Mouse (Mus musculus) limb, embryonic 15.5 days (tissue): Measurements from ENCODE around the gene Card19. TPM values are rescaled to one million over a fixed set of nuclear protein-coding genes. Genes with fewer than 3 reads are reported as not detected.

Experiments used
- ATAC-seq: fragments of 200-750 bp; cut with Nextera tagmentation; 2 replicates; pipeline ENCODE4 v1.8.0; 2017; ENCODE audit warnings: low read depth, moderate TSS enrichment; ENCODE audit not compliant: insufficient number of reproducible peaks, low FRiP score, low TSS enrichment
- H3K27ac ChIP-seq: fragments of 300-500 bp; sonication (generic); 2 replicates; pipeline ENCODE4 v1.5.1; 2015; ENCODE audit warnings: moderate library complexity, mild to moderate bottlenecking, inconsistent platforms
- H3K27me3 ChIP-seq: fragments of 300-500 bp; sonication (generic); 2 replicates; pipeline ENCODE4 v1.6.1; 2015; ENCODE audit warnings: inconsistent platforms
- H3K36me3 ChIP-seq: fragments of 300-500 bp; sonication (generic); 2 replicates; pipeline ENCODE4 v1.6.1; 2015; ENCODE audit warnings: inconsistent platforms
- H3K4me1 ChIP-seq: fragments of 300-500 bp; sonication (generic); 2 replicates; pipeline ENCODE4 v1.6.1; 2015; ENCODE audit warnings: inconsistent platforms
- H3K4me2 ChIP-seq: fragments of 300-500 bp; sonication (generic); 2 replicates; pipeline ENCODE4 v1.6.1; 2015; ENCODE audit warnings: mild to moderate bottlenecking, inconsistent platforms
- H3K4me3 ChIP-seq: fragments of 300-500 bp; sonication (generic); 2 replicates; pipeline ENCODE4 v1.5.1; 2015; ENCODE audit warnings: mild to moderate bottlenecking, inconsistent platforms
- H3K9ac ChIP-seq: fragments of 300-500 bp; sonication (generic); 2 replicates; pipeline ENCODE4 v1.6.1; 2015; ENCODE audit warnings: inconsistent platforms
- H3K9me3 ChIP-seq: fragments of 300-500 bp; sonication (generic); 2 replicates; pipeline ENCODE4 v1.6.1; 2016; ENCODE audit warnings: inconsistent platforms
- WGBS: fragments of 180-500 bp; shearing (Covaris S2); methylation state at CpG from one replicate; pipeline ENCODE4 v1.1.7; 2015; 5-methylcytosine and 5-hydroxymethylcytosine counted together
- polyA plus RNA-seq: library from polyadenylated mRNA; unstranded; fragments of >200 nt; fragmentation: Nextera tagmentation; extraction: Ambion mirVana; gene quantifications from 2 replicates; pipeline ENCODE4 v1.2.1, GENCODE M21; 2015

The Card19 gene
- polyA plus RNA-seq, 1 experiment from 2014 or later: 64.6 TPM

GRCm38 (mm10) chr13:49224314-49224713 lies 8.5 kb upstream of the Card19 start:
- Histone ChIP-seq H3K36me3 (no peaks in the 10 kb centered on the region), H3K27ac (no peak overlapping the region), H3K4me2 (peak overlapping the region; percentile 19; the same call in 1 of the 2 replicates), H3K4me1 (peaks cover 2% of the 10 kb centered on the region; the same call in 1 of the 2 replicates), H3K27me3 (0 out of 2 replicates have a peak, but pooled peaks cover 3% of the 10 kb centered on the region), H3K9me3 (no peaks in the 10 kb centered on the region), H3K4me3 (no peak overlapping the region), H3K9ac (no peak overlapping the region)
- WGBS: 10% methylated on average over 10 of the region's 10 CpGs
- no peak for ATAC-seq

- H3K27me3 ChIP-seq: 0 out of 2 replicates have a peak, but pooled peaks cover under 1% of the 10 kb centered on the region
- no peaks in the 10 kb centered on the region for H3K36me3 ChIP-seq
- H3K4me1 ChIP-seq: peaks cover 12% of the 10 kb centered on the region
- H3K27ac ChIP-seq: no peak overlapping the region
- H3K4me2 ChIP-seq: no peak overlapping the region
- H3K9ac ChIP-seq: no peak overlapping the region
- no peaks in the 10 kb centered on the region for H3K9me3 ChIP-seq
- H3K4me3 ChIP-seq: no peak overlapping the region
- no peak for ATAC-seq
- WGBS: 19% methylated on average over 5 of the region's 5 CpGs
Observed at GRCm38 (mm10) chr13:49220912-49221311, 5.1 kb upstream of the Card19 start.

GRCm38 (mm10) chr13:49219367-49219766 lies 3.5 kb upstream of the Card19 start:
- ATAC-seq: no peak
- Histone ChIP-seq H3K9ac (no peak overlapping the region), H3K27me3 (no peaks in the 10 kb centered on the region), H3K9me3 (no peaks in the 10 kb centered on the region), H3K36me3 (no peaks in the 10 kb centered on the region), H3K27ac (no peak overlapping the region), H3K4me2 (no peak overlapping the region), H3K4me1 (peaks cover 22% of the 10 kb centered on the region), H3K4me3 (no peak overlapping the region)
- WGBS: 80% methylated on average over 4 of the region's 4 CpGs

GRCm38 (mm10) chr13:49218651-49219050 lies 2.8 kb upstream of the Card19 start:
- Histone ChIP-seq H3K9ac (no peak overlapping the region), H3K4me1 (peaks cover 27% of the 10 kb centered on the region), H3K4me2 (no peak overlapping the region), H3K4me3 (no peak overlapping the region), H3K9me3 (no peaks in the 10 kb centered on the region), H3K36me3 (no peaks in the 10 kb centered on the region), H3K27ac (no peak overlapping the region), H3K27me3 (no peaks in the 10 kb centered on the region)
- WGBS: 53% methylated on average over 3 of the region's 3 CpGs
- no peak for ATAC-seq

- H3K9me3 ChIP-seq: no peaks in the 10 kb centered on the region
- H3K4me2 ChIP-seq: peak overlapping the region; percentile 76
- no peak for ATAC-seq
- H3K36me3 ChIP-seq: 0 out of 2 replicates have a peak, but pooled peaks cover 4% of the 10 kb centered on the region
- H3K27me3 ChIP-seq: no peaks in the 10 kb centered on the region
- peaks cover 32% of the 10 kb centered on the region for H3K4me1 ChIP-seq
- WGBS: 41% methylated on average over 9 of the region's 9 CpGs
- H3K27ac ChIP-seq: peak overlapping the region; percentile 87; the same call in 1 of the 2 replicates
- H3K4me3 ChIP-seq: peak overlapping the region; percentile 92; the same call in 1 of the 2 replicates
- H3K9ac ChIP-seq: no peak overlapping the region
Observed at GRCm38 (mm10) chr13:49216808-49217561, 1.1 kb upstream of the Card19 start.

- Histone ChIP-seq H3K4me2 (peak overlapping the region; percentile 76), H3K4me1 (peaks cover 35% of the 10 kb centered on the region), H3K4me3 (peak overlapping the region; percentile 92), H3K9ac (peak overlapping the region; percentile 71), H3K36me3 (0 out of 2 replicates have a peak, but pooled peaks cover 4% of the 10 kb centered on the region), H3K27me3 (no peaks in the 10 kb centered on the region), H3K9me3 (no peaks in the 10 kb centered on the region), H3K27ac (peak overlapping the region; percentile 87)
- WGBS: 4% methylated on average over 17 of the region's 17 CpGs
- peak; percentile 40; the same call in 1 of the 2 replicates for ATAC-seq
Observed at GRCm38 (mm10) chr13:49216220-49216552, 349 bp upstream of the Card19 start.

GRCm38 (mm10) chr13:49215128-49215503 lies 721 bp downstream of the Card19 start:
- H3K9me3 ChIP-seq: no peaks in the 10 kb centered on the region
- peaks cover 35% of the 10 kb centered on the region for H3K4me1 ChIP-seq
- peak overlapping the region; percentile 71 for H3K9ac ChIP-seq
- 7% methylated on average over 5 of the region's 5 CpGs for WGBS
- peak overlapping the region; percentile 92 for H3K4me3 ChIP-seq
- no peaks in the 10 kb centered on the region for H3K27me3 ChIP-seq
- ATAC-seq: no peak
- peak overlapping the region; percentile 76 for H3K4me2 ChIP-seq
- H3K36me3 ChIP-seq: 0 out of 2 replicates have a peak, but pooled peaks cover 4% of the 10 kb centered on the region
- peak overlapping the region; percentile 87 for H3K27ac ChIP-seq

- WGBS: 74% methylated on average over 3 of the region's 3 CpGs
- Histone ChIP-seq H3K27ac (no peak overlapping the region), H3K4me1 (peaks cover 36% of the 10 kb centered on the region), H3K4me2 (peak overlapping the region; percentile 76; the same call in 1 of the 2 replicates), H3K9me3 (no peaks in the 10 kb centered on the region), H3K4me3 (peak overlapping the region; percentile 92; the same call in 1 of the 2 replicates), H3K36me3 (0 out of 2 replicates have a peak, but pooled peaks cover 4% of the 10 kb centered on the region), H3K27me3 (no peaks in the 10 kb centered on the region), H3K9ac (no peak overlapping the region)
- no peak for ATAC-seq
Observed at GRCm38 (mm10) chr13:49214454-49214853, 1.4 kb downstream of the Card19 start.

GRCm38 (mm10) chr13:49213531-49213932 lies 2.3 kb downstream of the Card19 start:
- Histone ChIP-seq H3K4me3 (no peak overlapping the region), H3K27ac (no peak overlapping the region), H3K36me3 (0 out of 2 replicates have a peak, but pooled peaks cover 4% of the 10 kb centered on the region), H3K4me1 (peaks cover 41% of the 10 kb centered on the region), H3K4me2 (no peak overlapping the region), H3K27me3 (no peaks in the 10 kb centered on the region), H3K9me3 (no peaks in the 10 kb centered on the region), H3K9ac (no peak overlapping the region)
- WGBS: 55% methylated on average over 4 of the region's 4 CpGs
- no peak for ATAC-seq

- H3K27ac ChIP-seq: no peak overlapping the region
- H3K36me3 ChIP-seq: 0 out of 2 replicates have a peak, but pooled peaks cover 4% of the 10 kb centered on the region
- peaks cover 41% of the 10 kb centered on the region for H3K4me1 ChIP-seq
- H3K9me3 ChIP-seq: no peaks in the 10 kb centered on the region
- no peak overlapping the region for H3K4me2 ChIP-seq
- no peak overlapping the region for H3K9ac ChIP-seq
- no peak for ATAC-seq
- H3K27me3 ChIP-seq: no peaks in the 10 kb centered on the region
- 85% methylated on average over 4 of the region's 4 CpGs for WGBS
- H3K4me3 ChIP-seq: no peak overlapping the region
Observed at GRCm38 (mm10) chr13:49212711-49213500, 2.9 kb downstream of the Card19 start.

- Histone ChIP-seq H3K4me2 (no peak overlapping the region), H3K9ac (no peak overlapping the region), H3K36me3 (peaks cover 16% of the 10 kb centered on the region), H3K4me3 (no peak overlapping the region), H3K27ac (no peak overlapping the region), H3K4me1 (peaks cover 23% of the 10 kb centered on the region), H3K27me3 (no peaks in the 10 kb centered on the region), H3K9me3 (no peaks in the 10 kb centered on the region)
- WGBS: 60% methylated on average over 7 of the region's 7 CpGs
- no peak for ATAC-seq
Observed at GRCm38 (mm10) chr13:49209306-49209705, 6.5 kb downstream of the Card19 start.

GRCm38 (mm10) chr13:49206341-49206740 lies 9.5 kb downstream of the Card19 start:
- H3K4me3 ChIP-seq: no peak overlapping the region
- no peak overlapping the region for H3K4me2 ChIP-seq
- H3K9me3 ChIP-seq: no peaks in the 10 kb centered on the region
- WGBS: 96% methylated on average over 2 of the region's 2 CpGs
- H3K4me1 ChIP-seq: peaks cover 8% of the 10 kb centered on the region
- ATAC-seq: no peak
- H3K36me3 ChIP-seq: peaks cover 29% of the 10 kb centered on the region
- no peaks in the 10 kb centered on the region for H3K27me3 ChIP-seq
- H3K27ac ChIP-seq: no peak overlapping the region
- no peak overlapping the region for H3K9ac ChIP-seq
